Mouse (Mus musculus) limb, embryonic 12.5 days (tissue): Measurements from ENCODE around the gene Hdac5. TPM values are rescaled to one million over a fixed set of nuclear protein-coding genes. Genes with fewer than 3 reads are reported as not detected.
A peak's percentile ranks its signal among the peaks of the same experiment; 100 is the strongest.

Experiments
- ATAC-seq: fragments of 200-750 bp; cut with Nextera tagmentation; 2 replicates; pipeline ENCODE4 v1.8.0; 2017; ENCODE audit warnings: low read depth, moderate TSS enrichment; ENCODE audit not compliant: insufficient number of reproducible peaks, insufficient read depth, low FRiP score, low TSS enrichment
- H3K27ac ChIP-seq: fragments of 300-500 bp; sonication (generic); 2 replicates; pipeline ENCODE4 v1.5.1; 2016; ENCODE audit warnings: mild to moderate bottlenecking, moderate library complexity
- H3K27me3 ChIP-seq: fragments of 300-500 bp; sonication (generic); 2 replicates; pipeline ENCODE4 v1.6.1; 2016; ENCODE audit warnings: mild to moderate bottlenecking, moderate library complexity
- H3K36me3 ChIP-seq: fragments of 300-500 bp; sonication (generic); 2 replicates; pipeline ENCODE4 v1.6.1; 2016; ENCODE audit warnings: mild to moderate bottlenecking, moderate library complexity
- H3K4me1 ChIP-seq: fragments of 300-500 bp; sonication (generic); replicated peaks from 2 replicates; pipeline ENCODE4 v1.6.1; 2016
- H3K4me2 ChIP-seq: fragments of 300-500 bp; sonication (generic); 2 replicates; pipeline ENCODE4 v1.6.1; 2016; ENCODE audit warnings: mild to moderate bottlenecking, moderate library complexity
- H3K4me3 ChIP-seq: fragments of 300-500 bp; sonication (generic); replicated peaks from 2 replicates; pipeline ENCODE4 v1.5.1; 2016; ENCODE audit warnings: mild to moderate bottlenecking
- H3K9ac ChIP-seq: fragments of 300-500 bp; sonication (generic); replicated peaks from 2 replicates; pipeline ENCODE4 v1.6.1; 2016; ENCODE audit warnings: mild to moderate bottlenecking, moderate library complexity
- H3K9me3 ChIP-seq: fragments of 300-500 bp; sonication (generic); 2 replicates; pipeline ENCODE4 v1.6.1; 2016; ENCODE audit warnings: mild to moderate bottlenecking, moderate library complexity
- WGBS: fragments of 180-500 bp; shearing (Covaris S2); methylation state at CpG from one replicate; pipeline ENCODE4 v1.1.7; 2016; 5-methylcytosine and 5-hydroxymethylcytosine counted together
- polyA plus RNA-seq: library from polyadenylated mRNA; unstranded; fragments of >200 nt; fragmentation: Nextera tagmentation; extraction: Ambion mirVana; gene quantifications from 2 replicates; pipeline ENCODE4 v1.2.1, GENCODE M21; 2016

Hdac5 gene
- 58.1 and 64.3 TPM in 2 replicates for polyA plus RNA-seq

- Histone ChIP-seq H3K36me3 (no peaks in the 10 kb centered on the region), H3K27me3 (peaks cover 23% of the 10 kb centered on the region), H3K4me1 (peaks cover 43% of the 10 kb centered on the region), H3K4me2 (peak within 1 kb of the TSS; percentile 84), H3K4me3 (peak within 1 kb of the TSS; percentile 82), H3K9me3 (no peaks in the 10 kb centered on the region), H3K9ac (peak within 1 kb of the TSS; percentile 81), H3K27ac (peak within 1 kb of the TSS; percentile 80)
- ATAC-seq, result peak; percentile 86
- under 1% methylated on average over 49 of the region's 49 CpGs for WGBS
Observed at GRCm38 (mm10) chr11:102230006-102230741, at the start of gene Hdac5. TSS of gene Hdac5 (minus strand) at chr11:102230166.

GRCm38 (mm10) chr11:102279595-102279994 lies 49.6 kb upstream of the Hdac5 start:
- Histone ChIP-seq H3K27me3 (peaks cover 11% of the 10 kb centered on the region; the same call in 1 of the 2 replicates), H3K36me3 (no peaks in the 10 kb centered on the region), H3K9me3 (no peaks in the 10 kb centered on the region), H3K27ac (no peak overlapping the region), H3K4me2 (no peak overlapping the region), H3K4me1 (peaks cover 16% of the 10 kb centered on the region), H3K4me3 (no peak overlapping the region), H3K9ac (no peak overlapping the region)
- no peak for ATAC-seq
- 95% methylated on average over 3 of the region's 3 CpGs for WGBS

GRCm38 (mm10) chr11:102277754-102278153 lies 47.8 kb upstream of the Hdac5 start:
- ATAC-seq, result no peak
- H3K4me2 ChIP-seq, result no peak overlapping the region; the same call in 1 of the 2 replicates

DNA sequence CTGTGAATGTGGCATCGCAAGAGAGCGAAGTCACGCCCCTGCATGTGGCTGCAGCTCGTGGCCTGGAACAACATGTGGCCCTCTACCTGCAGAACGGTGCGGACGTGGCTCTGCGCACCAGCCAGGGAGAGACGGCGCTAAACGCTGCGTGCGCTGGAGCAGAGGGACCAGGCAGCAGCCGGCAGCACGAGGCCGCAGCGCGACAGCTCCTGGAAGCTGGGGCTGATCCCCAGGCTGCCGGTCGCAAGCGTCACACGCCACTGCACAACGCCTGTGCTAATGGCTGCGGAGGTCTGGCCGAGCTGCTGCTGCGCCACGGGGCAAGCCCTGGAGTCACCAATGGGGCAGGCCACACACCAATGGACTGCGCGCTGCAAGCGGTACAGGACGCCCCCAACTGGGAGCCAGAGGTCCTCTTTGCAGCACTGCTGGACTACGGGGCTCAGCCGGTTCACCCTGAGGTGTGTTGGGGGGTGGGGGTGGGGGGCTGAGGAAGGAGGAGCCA lies 46.5 kb upstream of the Hdac5 start:
- Histone ChIP-seq H3K36me3 (no peaks in the 10 kb centered on the region), H3K27me3 (peaks cover 11% of the 10 kb centered on the region; the same call in 1 of the 2 replicates), H3K9ac (peak overlapping the region; percentile 66), H3K4me1 (peaks cover 16% of the 10 kb centered on the region), H3K9me3 (no peaks in the 10 kb centered on the region), H3K4me2 (peak overlapping the region; percentile 83), H3K27ac (peak overlapping the region; percentile 64; the same call in 1 of the 2 replicates), H3K4me3 (peak overlapping the region; percentile 43)
- WGBS, result under 1% methylated on average over 33 of the region's 33 CpGs
- peak; percentile 67; the same call in 1 of the 2 replicates for ATAC-seq

More at GRCm38 (mm10) chr11:102277754-102278153, 47.8 kb upstream of the Hdac5 start:
- H3K9me3 ChIP-seq, result no peaks in the 10 kb centered on the region
- H3K27ac ChIP-seq, result no peak overlapping the region
- peaks cover 16% of the 10 kb centered on the region for H3K4me1 ChIP-seq
- no peak overlapping the region for H3K9ac ChIP-seq
- no peak overlapping the region for H3K4me3 ChIP-seq
- peaks cover 11% of the 10 kb centered on the region; the same call in 1 of the 2 replicates for H3K27me3 ChIP-seq
- WGBS, result 64% methylated on average over 8 of the region's 12 CpGs
- no peaks in the 10 kb centered on the region for H3K36me3 ChIP-seq

DNA sequence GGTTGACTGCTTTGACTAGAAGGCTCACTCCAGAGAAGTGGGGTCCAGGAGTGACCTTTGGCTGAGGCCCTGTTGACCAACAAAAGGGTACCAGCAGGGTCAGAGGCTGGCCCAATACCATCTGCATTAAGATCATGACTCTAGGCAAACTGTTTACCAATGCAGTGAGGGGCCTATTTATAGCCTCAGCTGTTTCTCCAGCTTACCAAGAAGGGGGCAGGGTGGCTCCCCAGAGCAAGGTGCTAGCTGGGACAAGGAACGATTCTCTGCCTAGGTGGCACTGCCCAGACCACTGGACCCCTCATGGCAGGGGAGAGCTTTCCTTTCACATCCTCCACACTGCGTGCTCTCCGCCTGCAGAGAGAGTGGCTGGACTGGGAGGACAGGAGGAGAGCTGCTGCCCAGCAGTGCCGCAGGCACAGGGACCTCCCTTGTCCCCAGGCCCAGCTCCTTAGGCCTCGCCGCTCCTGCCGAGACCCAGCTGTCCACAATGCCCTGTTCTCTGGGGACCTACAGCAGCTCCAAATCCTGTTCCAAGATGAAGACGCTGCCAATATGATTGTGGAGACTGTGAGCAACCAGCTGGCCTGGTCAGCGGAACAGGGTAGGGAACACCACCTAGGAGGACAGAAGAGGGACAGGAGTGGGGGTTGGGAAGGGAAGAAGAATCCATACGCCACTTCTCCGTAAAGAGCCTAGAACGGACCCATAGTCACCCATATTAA lies 38.7 kb upstream of the Hdac5 start, which contains the start of gene Asb16:
Gene Asb16 (plus strand): TSS at position 224 of the 725 bp plus-strand sequence.
- Histone ChIP-seq H3K27ac (no peak within 1 kb of the TSS), H3K4me1 (peaks cover 4% of the 10 kb centered on the region; the same call in 1 of the 2 replicates), H3K36me3 (peaks cover 16% of the 10 kb centered on the region), H3K9ac (no peak within 1 kb of the TSS), H3K27me3 (no peaks in the 10 kb centered on the region; the same call in 1 of the 2 replicates), H3K4me2 (no peak within 1 kb of the TSS), H3K4me3 (no peak within 1 kb of the TSS), H3K9me3 (no peaks in the 10 kb centered on the region)
- ATAC-seq, result no peak
- 83% methylated on average over 12 of the region's 12 CpGs for WGBS

DNA sequence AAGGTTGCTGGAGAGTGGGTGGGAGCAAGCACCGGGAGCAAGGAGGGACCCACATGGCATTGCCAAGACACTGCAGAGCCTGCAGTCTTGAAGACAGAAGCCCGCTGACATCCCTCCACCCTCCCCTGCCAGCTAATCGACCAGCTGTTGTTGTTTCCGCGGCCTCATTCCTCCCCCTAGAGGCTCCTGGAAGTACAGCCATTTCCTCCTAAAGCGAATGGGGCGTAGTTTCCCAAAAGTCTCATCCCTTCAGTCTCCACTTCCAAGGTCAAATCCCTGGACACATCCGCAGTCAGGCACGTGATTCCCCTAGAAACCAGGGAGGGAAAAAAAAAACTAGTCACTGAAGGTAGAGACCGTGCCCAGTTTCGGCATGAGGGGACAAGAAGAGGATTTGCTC lies 37.5 kb upstream of the Hdac5 start:
- Histone ChIP-seq H3K4me2 (peak overlapping the region; percentile 26; the same call in 1 of the 2 replicates), H3K4me1 (peaks cover 4% of the 10 kb centered on the region; the same call in 1 of the 2 replicates), H3K9me3 (no peaks in the 10 kb centered on the region), H3K27me3 (no peaks in the 10 kb centered on the region; the same call in 1 of the 2 replicates), H3K36me3 (peaks cover 26% of the 10 kb centered on the region), H3K27ac (no peak overlapping the region), H3K4me3 (no peak overlapping the region), H3K9ac (0 out of 2 replicates have a peak overlapping the region, but pooled peaks have one; percentile 31)
- WGBS, result 9% methylated on average over 11 of the region's 11 CpGs
- no peak for ATAC-seq

- Histone ChIP-seq H3K4me3 (no peak overlapping the region), H3K27me3 (no peaks in the 10 kb centered on the region; the same call in 1 of the 2 replicates), H3K4me1 (peaks cover 4% of the 10 kb centered on the region; the same call in 1 of the 2 replicates), H3K4me2 (peak overlapping the region; percentile 26; the same call in 1 of the 2 replicates), H3K9me3 (no peaks in the 10 kb centered on the region), H3K27ac (no peak overlapping the region), H3K36me3 (peaks cover 33% of the 10 kb centered on the region), H3K9ac (no peak overlapping the region)
- ATAC-seq, result no peak
- WGBS, result 84% methylated on average over 8 of the region's 8 CpGs
Observed at GRCm38 (mm10) chr11:102266631-102267355, 36.8 kb upstream of the Hdac5 start.

DNA sequence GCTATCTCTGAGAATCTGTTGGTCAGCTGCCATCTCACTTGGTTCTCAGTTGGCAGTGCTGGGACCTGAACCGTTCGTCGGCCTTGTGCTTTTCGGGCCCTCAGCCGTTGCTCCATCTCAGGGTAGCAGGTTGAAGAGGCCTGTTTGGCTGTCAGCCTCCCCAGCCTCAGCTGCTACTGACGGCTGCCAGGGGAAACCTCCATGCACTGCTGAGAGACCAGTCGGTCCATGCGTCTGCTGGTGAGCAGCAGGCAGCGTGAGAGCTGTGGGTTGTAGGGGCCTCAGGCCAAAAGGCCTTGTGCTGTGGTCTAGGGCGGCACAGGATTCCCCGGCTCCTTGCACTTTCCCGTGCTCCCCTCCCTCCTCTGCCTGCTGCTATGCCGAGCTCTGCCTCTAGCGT lies 35.9 kb upstream of the Hdac5 start:
- no peaks in the 10 kb centered on the region; the same call in 1 of the 2 replicates for H3K27me3 ChIP-seq
- H3K9ac ChIP-seq, result no peak overlapping the region
- H3K27ac ChIP-seq, result no peak overlapping the region
- H3K36me3 ChIP-seq, result peaks cover 41% of the 10 kb centered on the region
- peaks cover 4% of the 10 kb centered on the region; the same call in 1 of the 2 replicates for H3K4me1 ChIP-seq
- H3K9me3 ChIP-seq, result no peaks in the 10 kb centered on the region
- no peak overlapping the region for H3K4me3 ChIP-seq
- ATAC-seq, result no peak
- WGBS, result 58% methylated on average over 14 of the region's 14 CpGs
- no peak overlapping the region for H3K4me2 ChIP-seq

GRCm38 (mm10) chr11:102263211-102263610 lies 33.2 kb upstream of the Hdac5 start:
- no peak for ATAC-seq
- peaks cover 4% of the 10 kb centered on the region; the same call in 1 of the 2 replicates for H3K4me1 ChIP-seq
- H3K9me3 ChIP-seq, result no peaks in the 10 kb centered on the region
- H3K27ac ChIP-seq, result no peak overlapping the region
- WGBS, result 92% methylated on average over 7 of the region's 7 CpGs
- no peaks in the 10 kb centered on the region; the same call in 1 of the 2 replicates for H3K27me3 ChIP-seq
- H3K4me3 ChIP-seq, result no peak overlapping the region
- H3K36me3 ChIP-seq, result peaks cover 63% of the 10 kb centered on the region
- no peak overlapping the region for H3K9ac ChIP-seq
- H3K4me2 ChIP-seq, result no peak overlapping the region

DNA sequence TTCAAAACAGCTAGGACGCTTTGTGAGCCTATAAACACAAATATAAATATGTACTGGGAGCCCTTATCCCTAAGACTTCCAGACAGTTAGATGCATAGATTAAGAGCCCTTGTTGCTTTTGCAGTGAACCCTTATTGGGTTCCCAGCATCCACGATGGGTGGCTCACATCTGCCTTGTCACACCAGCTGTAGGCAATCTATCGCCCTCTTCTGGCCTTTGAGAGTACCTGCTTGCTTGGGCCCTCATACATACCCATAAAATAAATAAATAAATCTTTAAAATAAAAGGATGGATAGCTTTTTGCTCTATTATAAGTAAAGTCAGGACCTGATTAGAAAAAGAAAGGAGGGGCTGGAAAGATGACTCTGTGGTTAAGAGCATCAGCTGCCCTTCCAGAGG lies 28.6 kb upstream of the Hdac5 start:
- WGBS, result 90% methylated on average over 3 of the region's 3 CpGs
- Histone ChIP-seq H3K4me2 (no peak overlapping the region), H3K9me3 (no peaks in the 10 kb centered on the region), H3K27ac (no peak overlapping the region), H3K36me3 (peaks cover 71% of the 10 kb centered on the region), H3K4me1 (peaks cover 13% of the 10 kb centered on the region), H3K9ac (no peak overlapping the region), H3K4me3 (no peak overlapping the region), H3K27me3 (no peaks in the 10 kb centered on the region)
- no peak for ATAC-seq
